Mouse (Mus musculus): ENCODE results near the gene Klhl21. TPM values are rescaled to one million over a fixed set of nuclear protein-coding genes. Genes with fewer than 3 reads are reported as not detected.
A peak's percentile ranks its signal among the peaks of the same experiment; 100 is the strongest.

Klhl21 gene
- polyA plus RNA-seq, 1 experiment from 2014 or later: 13.5 TPM

DNA sequence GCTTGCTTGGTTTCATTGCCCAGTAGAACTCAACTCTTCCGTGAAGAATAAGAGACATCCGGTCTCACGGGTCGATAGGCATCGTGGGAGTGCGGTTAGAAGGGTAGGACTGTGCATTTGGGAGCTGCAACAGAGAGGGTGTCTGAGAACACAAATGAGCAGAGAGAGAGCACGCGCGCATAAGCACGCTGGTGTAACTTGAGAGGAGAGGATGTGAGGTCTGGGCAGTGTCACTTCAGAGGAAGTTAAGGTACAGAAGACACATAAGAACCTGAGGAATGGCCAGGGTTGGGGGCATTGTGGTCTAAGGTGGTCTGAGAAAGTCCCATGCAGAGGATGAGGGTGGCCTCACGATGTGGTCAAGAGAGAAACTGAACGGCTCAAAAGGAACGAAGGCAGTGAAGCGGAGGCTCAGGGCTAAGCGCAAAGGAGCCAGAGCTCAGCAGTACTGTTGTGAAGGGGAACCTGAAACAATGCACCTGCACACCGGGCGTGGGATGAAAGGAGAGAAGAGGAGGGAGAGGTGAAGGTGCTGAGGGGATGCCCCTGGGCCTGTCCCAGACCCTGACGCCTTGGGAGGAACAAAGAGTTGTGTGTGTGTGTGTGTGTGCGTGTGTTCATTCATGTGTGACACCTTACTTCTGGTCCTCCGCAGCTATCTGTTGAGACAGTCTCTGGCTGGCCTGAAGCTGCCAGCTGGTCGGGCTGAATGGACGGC is 33.5 kb downstream of the Klhl21 start:
- peaks cover 13% of the 10 kb centered on the region; the same call in 1 of the 2 replicates for H3K4me1 ChIP-seq
- no peaks in the 10 kb centered on the region for H3K27me3 ChIP-seq (replicated peaks)
- no peak overlapping the region for H3K4me3 ChIP-seq (replicated peaks)
- no peak overlapping the region for H3K9ac ChIP-seq
- no peaks in the 10 kb centered on the region for H3K9me3 ChIP-seq
- H3K4me2 ChIP-seq: no peak overlapping the region
- 95% methylated on average over 22 of the region's 22 CpGs for WGBS
- no peak overlapping the region for H3K27ac ChIP-seq
- ATAC-seq (ENCODE audit: insufficient read depth, low FRiP score, low read depth): no peak
- peaks cover 53% of the 10 kb centered on the region for H3K36me3 ChIP-seq

DNA sequence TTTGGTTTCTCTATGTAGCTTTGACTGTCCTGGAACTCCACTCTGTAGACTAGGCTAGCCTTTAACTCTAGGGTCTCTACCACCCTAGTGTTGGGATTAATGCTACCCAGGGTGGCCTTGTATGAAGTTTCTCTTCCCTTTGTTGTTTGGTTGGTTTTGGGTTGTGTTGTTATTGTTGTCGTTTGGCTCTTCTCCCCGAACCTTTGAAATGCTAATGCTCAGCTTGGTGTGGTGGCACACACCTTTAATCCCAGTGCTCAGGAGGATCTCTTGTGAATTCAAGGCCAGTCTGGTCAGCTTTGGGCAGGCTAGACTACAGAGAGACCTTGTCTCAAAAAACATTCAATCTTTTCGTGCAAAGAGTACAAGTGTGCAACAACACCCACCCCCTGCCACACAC is 34.6 kb downstream of the Klhl21 start:
- Histone ChIP-seq H3K9ac (no peak overlapping the region), H3K36me3 (peaks cover 63% of the 10 kb centered on the region), H3K4me2 (no peak overlapping the region), H3K9me3 (no peaks in the 10 kb centered on the region), H3K4me3 (replicated peaks) (no peak overlapping the region), H3K4me1 (peaks cover 12% of the 10 kb centered on the region; the same call in 1 of the 2 replicates), H3K27me3 (replicated peaks) (no peaks in the 10 kb centered on the region), H3K27ac (no peak overlapping the region)
- ATAC-seq (ENCODE audit: insufficient read depth, low FRiP score, low read depth): no peak
- 86% methylated on average over 3 of the region's 3 CpGs for WGBS

DNA sequence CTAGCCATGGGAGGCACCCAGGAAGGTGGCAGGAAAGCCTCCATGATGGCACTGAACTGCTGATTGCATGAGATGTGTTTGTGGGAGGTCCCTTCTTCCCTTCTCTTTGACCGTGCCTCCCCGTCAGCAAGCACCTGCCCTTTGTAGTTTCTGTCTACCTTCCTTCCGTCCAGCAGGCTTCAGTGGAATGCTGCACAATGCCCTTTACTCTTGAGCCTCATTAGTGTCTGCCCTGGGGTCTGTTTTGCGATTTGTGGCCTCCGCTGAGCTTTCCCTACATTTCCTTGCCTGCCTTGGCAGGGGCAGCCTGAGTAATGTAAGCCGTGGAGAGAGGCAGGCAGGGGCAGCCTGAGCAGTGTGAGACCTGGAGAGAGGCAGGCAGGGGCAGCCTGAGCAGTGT is 36.0 kb downstream of the Klhl21 start:
- Histone ChIP-seq H3K27me3 (replicated peaks) (no peaks in the 10 kb centered on the region), H3K4me1 (peaks cover 9% of the 10 kb centered on the region; the same call in 1 of the 2 replicates), H3K9ac (no peak overlapping the region), H3K36me3 (peaks cover 73% of the 10 kb centered on the region), H3K27ac (no peak overlapping the region), H3K4me2 (no peak overlapping the region), H3K4me3 (replicated peaks) (no peak overlapping the region), H3K9me3 (no peaks in the 10 kb centered on the region)
- WGBS: 82% methylated on average over 6 of the region's 6 CpGs
- ATAC-seq (ENCODE audit: insufficient read depth, low FRiP score, low read depth): no peak

DNA sequence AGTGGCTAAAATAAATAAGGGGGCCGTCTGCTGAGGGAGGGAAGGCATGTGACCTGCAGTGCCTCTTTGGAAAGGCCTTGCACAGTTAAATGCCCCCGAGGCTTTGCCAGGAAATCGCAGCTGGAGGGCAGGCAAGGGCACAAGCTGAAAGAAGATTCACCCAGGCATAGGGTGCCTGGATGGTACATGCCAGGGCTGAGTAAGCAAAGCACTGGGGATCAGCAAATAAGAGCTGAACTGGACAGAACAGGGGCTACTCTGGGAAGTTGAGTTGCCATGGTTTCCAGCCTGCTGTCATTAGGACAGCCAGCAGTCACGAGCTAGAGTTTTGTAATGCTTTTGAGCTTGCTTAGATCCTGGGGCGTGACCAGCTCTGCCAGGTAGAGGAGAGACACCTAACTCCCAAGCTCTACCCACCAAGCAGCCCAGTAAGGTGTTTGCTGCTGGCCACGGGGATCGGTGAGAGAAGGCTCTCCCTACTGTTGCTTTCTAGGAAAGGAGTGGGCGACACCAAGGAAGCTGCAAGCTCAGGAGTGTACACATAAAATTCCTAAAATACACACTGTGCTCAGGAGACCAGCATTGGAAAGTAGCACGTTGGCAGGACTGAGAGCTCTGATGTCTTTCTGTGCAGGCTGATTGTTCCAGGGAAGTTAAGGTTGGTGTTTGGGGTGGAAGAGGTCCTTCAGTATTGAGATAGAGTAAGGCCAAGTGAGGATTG is 53.9 kb downstream of the Klhl21 start:
- Histone ChIP-seq H3K4me1 (no peaks in the 10 kb centered on the region), H3K9me3 (no peaks in the 10 kb centered on the region), H3K27me3 (replicated peaks) (no peaks in the 10 kb centered on the region), H3K9ac (no peak overlapping the region), H3K27ac (no peak overlapping the region), H3K4me2 (no peak overlapping the region), H3K36me3 (peaks cover 13% of the 10 kb centered on the region), H3K4me3 (replicated peaks) (no peak overlapping the region)
- WGBS: 59% methylated on average over 9 of the region's 9 CpGs
- ATAC-seq (ENCODE audit: insufficient read depth, low FRiP score, low read depth): peak; percentile 43; the same call in 1 of the 2 replicates

DNA sequence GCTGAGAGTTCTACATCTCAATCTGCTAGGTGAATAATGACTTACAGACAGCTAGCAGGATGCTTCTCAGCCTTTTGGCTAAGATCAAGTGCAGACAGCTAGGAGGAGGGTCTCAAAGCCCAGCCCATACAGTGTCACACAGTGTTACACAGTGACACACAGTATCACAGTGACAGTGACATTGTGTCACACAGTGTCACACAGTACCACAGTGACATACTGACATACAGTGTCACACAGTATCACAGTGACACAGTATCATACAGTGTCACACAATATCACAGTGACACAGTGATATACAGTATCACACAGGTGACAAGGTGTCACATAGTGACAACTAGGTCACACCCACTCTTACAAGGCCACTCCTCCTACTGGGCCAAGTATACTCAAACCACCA is 58.7 kb downstream of the Klhl21 start:
- no peak overlapping the region for H3K27ac ChIP-seq
- H3K4me3 ChIP-seq (replicated peaks): no peak overlapping the region
- no peak for ATAC-seq (ENCODE audit: insufficient read depth, low FRiP score, low read depth)
- H3K36me3 ChIP-seq: no peaks in the 10 kb centered on the region
- no peaks in the 10 kb centered on the region for H3K27me3 ChIP-seq (replicated peaks)
- no peak overlapping the region for H3K4me2 ChIP-seq
- H3K9ac ChIP-seq: no peak overlapping the region
- H3K4me1 ChIP-seq: peaks cover 1% of the 10 kb centered on the region; the same call in 1 of the 2 replicates
- H3K9me3 ChIP-seq: no peaks in the 10 kb centered on the region

Other genes with a start within 250 kb of the Klhl21 start
- 63.7 and 67.1 TPM in 2 replicates for gene Camta1, start 146.9 kb upstream of the Klhl21 start, polyA plus RNA-seq (2015; fragmentation: Nextera tagmentation; extraction: Ambion mirVana)
- gene Dnajc11, start 75.1 kb upstream of the Klhl21 start, polyA plus RNA-seq (2015; fragmentation: Nextera tagmentation; extraction: Ambion mirVana): 55.2 and 67.3 TPM in 2 replicates
- 39.4 and 39.7 TPM in 2 replicates for gene Thap3, start 19.8 kb upstream of the Klhl21 start, polyA plus RNA-seq (2015; fragmentation: Nextera tagmentation; extraction: Ambion mirVana)
- 22.1 and 23.4 TPM in 2 replicates for gene Phf13, start 12.5 kb upstream of the Klhl21 start, polyA plus RNA-seq (2015; fragmentation: Nextera tagmentation; extraction: Ambion mirVana)
- gene Zbtb48, start 18.9 kb downstream of the Klhl21 start, polyA plus RNA-seq (2015; fragmentation: Nextera tagmentation; extraction: Ambion mirVana): 16.8 and 17.6 TPM in 2 replicates
- 0.28 and 0.31 TPM in 2 replicates for gene Tas1r1, start 29.8 kb downstream of the Klhl21 start, polyA plus RNA-seq (2015; fragmentation: Nextera tagmentation; extraction: Ambion mirVana)
- gene Nol9, start 30.5 kb downstream of the Klhl21 start, polyA plus RNA-seq (2015; fragmentation: Nextera tagmentation; extraction: Ambion mirVana): 30.8 and 32.9 TPM in 2 replicates
- gene Plekhg5, start 63.7 kb downstream of the Klhl21 start, polyA plus RNA-seq (2015; fragmentation: Nextera tagmentation; extraction: Ambion mirVana): 11.9 and 13.2 TPM in 2 replicates
- 0.84 and 1.4 TPM in 2 replicates for gene Tnfrsf25, start 107.1 kb downstream of the Klhl21 start, polyA plus RNA-seq (2015; fragmentation: Nextera tagmentation; extraction: Ambion mirVana)
- 15.9 and 19.2 TPM in 2 replicates for gene Espn, start 143.6 kb downstream of the Klhl21 start, polyA plus RNA-seq (2015; fragmentation: Nextera tagmentation; extraction: Ambion mirVana)
- gene Hes2, start 150.1 kb downstream of the Klhl21 start, polyA plus RNA-seq (2015; fragmentation: Nextera tagmentation; extraction: Ambion mirVana): 0.43 and 0.44 TPM in 2 replicates
- gene Acot7, start 169.3 kb downstream of the Klhl21 start, polyA plus RNA-seq (2015; fragmentation: Nextera tagmentation; extraction: Ambion mirVana): 60.0 and 63.1 TPM in 2 replicates